In the genomic region with DNA sequence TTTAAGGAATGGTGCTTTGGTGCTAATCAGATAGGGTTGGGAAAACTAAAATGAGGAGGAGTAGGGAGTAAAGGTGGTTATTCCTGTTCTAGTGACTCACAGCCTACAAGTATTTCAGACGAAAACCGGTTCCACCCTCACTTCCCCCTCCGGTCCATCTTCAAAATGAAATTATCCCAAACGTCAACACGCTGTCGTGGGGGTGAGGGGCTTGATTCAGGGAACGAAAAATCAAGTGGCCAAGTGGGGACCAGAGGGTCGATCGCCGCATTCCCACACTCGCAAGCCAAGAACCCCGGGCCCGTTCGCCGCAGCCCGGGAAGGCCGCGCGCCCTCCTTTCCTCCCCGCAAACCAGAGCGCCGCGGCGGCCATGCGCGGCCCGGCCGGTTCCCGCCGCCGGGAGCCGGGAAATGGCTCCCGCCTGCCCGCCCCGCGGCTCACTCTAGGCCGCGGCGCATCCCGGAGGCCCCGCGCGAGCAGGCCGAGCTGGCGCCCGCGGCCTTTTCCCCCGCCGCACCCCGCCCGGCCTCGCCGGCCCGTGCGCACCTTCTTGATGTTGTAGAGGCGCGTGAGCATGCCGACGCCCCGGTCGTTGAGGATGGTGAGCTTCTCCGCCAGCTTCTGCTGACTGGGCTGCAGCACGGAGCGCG, we compare ENCODE assay signal across 8 mouse cellular contexts. TPM values are rescaled to one million over a fixed set of nuclear protein-coding genes. Genes with fewer than 3 reads are reported as not detected.
DNase-seq lines count a peak whose midpoint lies in the region; ATAC-seq and TF ChIP-seq lines count a peak whose summit lies in the region.

No protein-coding gene starts in this region.

- ATAC-seq in forebrain, postnatal 0 days, result peak; percentile 71
- peak; percentile 76 for ATAC-seq in kidney, embryonic 16.5 days (ENCODE audit: low FRiP score, low TSS enrichment)
- peak; percentile 21; the same call in 1 of the 2 replicates for ATAC-seq in megakaryocyte-erythroid progenitor cell, adult 5-6 weeks (replicated peaks; ENCODE audit: low FRiP score, low TSS enrichment, poor library complexity, severe bottlenecking)
- peak; percentile 72 for ATAC-seq in stomach, embryonic 16.5 days (ENCODE audit: insufficient read depth, low FRiP score)

- TF ChIP-seq EP300 in ES-Bruce4 (IDR thresholded peaks at IDR 0.05; ENCODE audit: insufficient read depth, low read depth, low read length), result no peak

- no peaks in the 10 kb centered on the region for H3K27me3 ChIP-seq in ES-Bruce4 (ENCODE audit: control insufficient read depth, insufficient read depth, low read length, poor library complexity, severe bottlenecking)
- H3K27me3 ChIP-seq in forebrain, postnatal 0 days (ENCODE audit: insufficient read depth, low read length), result no peaks in the 10 kb centered on the region
- no peaks in the 10 kb centered on the region for H3K27me3 ChIP-seq in kidney, embryonic 16.5 days (ENCODE audit: insufficient read depth, low read length)
- no peaks in the 10 kb centered on the region for H3K27me3 ChIP-seq in stomach, embryonic 16.5 days (ENCODE audit: control insufficient read depth, insufficient read depth, low read length)

- no peaks in the 10 kb centered on the region for H3K4me1 ChIP-seq in ES-Bruce4 (ENCODE audit: control insufficient read depth, insufficient read depth, low read length)
- H3K4me1 ChIP-seq in forebrain, postnatal 0 days (ENCODE audit: insufficient read depth), result peaks cover 14% of the 10 kb centered on the region; the same call in 1 of the 2 replicates
- peaks cover 12% of the 10 kb centered on the region for H3K4me1 ChIP-seq in kidney, embryonic 16.5 days (ENCODE audit: insufficient read depth, low read length)
- H3K4me1 ChIP-seq in stomach, embryonic 16.5 days (ENCODE audit: control insufficient read depth, insufficient read depth, low read length), result peaks cover 13% of the 10 kb centered on the region

- DNase-seq in kidney, adult 11 months, result peak; percentile 31
- DNase-seq in kidney, postnatal 36 days, result no peak
- peak; percentile 26 for DNase-seq in c-Kit-negative CD71-positive TER-119-positive erythroid progenitor cells, embryonic 14.5 days (ENCODE audit: low read depth, low spot score)
- peak; percentile 59 for DNase-seq in forebrain, postnatal 0 days

- peak overlapping the region; percentile 90 for H3K4me3 ChIP-seq in ES-Bruce4 (ENCODE audit: low read depth, low read length)
- peak overlapping the region; percentile 97 for H3K4me3 ChIP-seq in forebrain, postnatal 0 days (ENCODE audit: low read depth, low read length)
- H3K4me3 ChIP-seq in kidney, embryonic 16.5 days (ENCODE audit: low read length), result peak overlapping the region; percentile 94
- H3K4me3 ChIP-seq in stomach, embryonic 16.5 days (replicated peaks; ENCODE audit: low read length), result peak overlapping the region; percentile 68

- peak overlapping the region; percentile 97 for H3K9ac ChIP-seq in ES-Bruce4 (ENCODE audit: low read depth, poor library complexity, severe bottlenecking)
- peak overlapping the region; percentile 99 for H3K9ac ChIP-seq in forebrain, postnatal 0 days
- H3K9ac ChIP-seq in kidney, embryonic 16.5 days (replicated peaks; ENCODE audit: low read length), result peak overlapping the region; percentile 99
- H3K9ac ChIP-seq in stomach, embryonic 16.5 days (ENCODE audit: low read length), result peak overlapping the region; percentile 94

- no peak for TF ChIP-seq POLR2A in ES-Bruce4 (IDR thresholded peaks at IDR 0.05; ENCODE audit: insufficient read depth, low read length)

- no peaks in the 10 kb centered on the region for H3K9me3 ChIP-seq in ES-Bruce4 (replicated peaks; ENCODE audit: control insufficient read depth, insufficient read depth, low read length, poor library complexity, severe bottlenecking)
- H3K9me3 ChIP-seq in forebrain, postnatal 0 days (ENCODE audit: low read length), result no peaks in the 10 kb centered on the region
- H3K9me3 ChIP-seq in kidney, embryonic 16.5 days (ENCODE audit: low read length), result no peaks in the 10 kb centered on the region; the same call in 1 of the 2 replicates
- no peaks in the 10 kb centered on the region for H3K9me3 ChIP-seq in stomach, embryonic 16.5 days (replicated peaks; ENCODE audit: control insufficient read depth, low read length)

- no peak for TF ChIP-seq CTCF in ES-Bruce4 (IDR thresholded peaks at IDR 0.05; ENCODE audit: low read depth, low read length)
- TF ChIP-seq CTCF in forebrain, postnatal 0 days (IDR thresholded peaks at IDR 0.05; ENCODE audit: low read depth), result no peak

- no peaks in the 10 kb centered on the region for H3K36me3 ChIP-seq in ES-Bruce4 (ENCODE audit: control insufficient read depth, insufficient read depth, low read length, poor library complexity, severe bottlenecking)
- H3K36me3 ChIP-seq in forebrain, postnatal 0 days (ENCODE audit: insufficient read depth), result no peaks in the 10 kb centered on the region
- no peaks in the 10 kb centered on the region for H3K36me3 ChIP-seq in kidney, embryonic 16.5 days (ENCODE audit: insufficient read depth, low read length)
- no peaks in the 10 kb centered on the region for H3K36me3 ChIP-seq in stomach, embryonic 16.5 days (ENCODE audit: control insufficient read depth, insufficient read depth, low read length)

- WGBS in forebrain, postnatal 0 days, result 1% methylated on average over 60 of the region's 65 CpGs
- under 1% methylated on average over 53 of the region's 65 CpGs for WGBS in kidney, embryonic 16.5 days
- under 1% methylated on average over 62 of the region's 65 CpGs for WGBS in stomach, embryonic 16.5 days

- H3K4me2 ChIP-seq in forebrain, postnatal 0 days (ENCODE audit: low read depth), result peak overlapping the region; percentile 52
- peak overlapping the region; percentile 70 for H3K4me2 ChIP-seq in kidney, embryonic 16.5 days (replicated peaks; ENCODE audit: low read depth, low read length)
- peak overlapping the region; percentile 72 for H3K4me2 ChIP-seq in stomach, embryonic 16.5 days (ENCODE audit: low read depth, low read length)

- H3K27ac ChIP-seq in ES-Bruce4 (ENCODE audit: insufficient read depth, low read length), result peak overlapping the region; percentile 4; the same call in 1 of the 2 replicates
- H3K27ac ChIP-seq in forebrain, postnatal 0 days (ENCODE audit: low read depth, low read length), result peak overlapping the region; percentile 97
- peak overlapping the region; percentile 98 for H3K27ac ChIP-seq in kidney, embryonic 16.5 days (ENCODE audit: low read length)
- H3K27ac ChIP-seq in stomach, embryonic 16.5 days (ENCODE audit: low read length), result peak overlapping the region; percentile 99

RNA-seq across cellular contexts. Expression of gene Nckap1, which starts 0.7 kb away (rescaled TPM):
- polyA plus RNA-seq in ES-Bruce4 (2011; ENCODE audit: insufficient read depth, insufficient read length, low read depth, missing spikeins), result 151 and 160 TPM in 2 replicates
- 154 and 178 TPM in 2 replicates for total RNA-seq in forebrain, postnatal 0 days (2014; rRNA removed)
- 67.6 and 90.0 TPM in 2 replicates for polyA plus RNA-seq in forebrain, postnatal 0 days (2015; fragmentation: Nextera tagmentation; extraction: Ambion mirVana)
- 44.4 and 60.9 TPM in 2 replicates for polyA plus RNA-seq in kidney, embryonic 16.5 days (2015; fragmentation: Nextera tagmentation; extraction: Ambion mirVana)
- 24.3 and 32.1 TPM in 2 replicates for total RNA-seq in megakaryocyte-erythroid progenitor cell, adult 5-6 weeks (2014; fragmentation: Nextera tagmentation)
- 27.3 and 27.8 TPM in 2 replicates for total RNA-seq in megakaryocyte-erythroid progenitor cell, adult 5-6 weeks (2017)
- 43.8 and 43.9 TPM in 2 replicates for polyA plus RNA-seq in stomach, embryonic 16.5 days (2015; fragmentation: Nextera tagmentation; extraction: Ambion mirVana)

RNA-seq across cellular contexts. Expression of gene Dusp19, which starts 36.4 kb away (rescaled TPM):
- polyA plus RNA-seq in ES-Bruce4 (2011; ENCODE audit: insufficient read depth, insufficient read length, low read depth, missing spikeins), result 19.8 and 20.1 TPM in 2 replicates
- total RNA-seq in forebrain, postnatal 0 days (2014; rRNA removed), result 20.2 and 20.5 TPM in 2 replicates
- 9.6 and 10.5 TPM in 2 replicates for polyA plus RNA-seq in forebrain, postnatal 0 days (2015; fragmentation: Nextera tagmentation; extraction: Ambion mirVana)
- polyA plus RNA-seq in kidney, embryonic 16.5 days (2015; fragmentation: Nextera tagmentation; extraction: Ambion mirVana), result 14.3 TPM in 2 replicates
- total RNA-seq in megakaryocyte-erythroid progenitor cell, adult 5-6 weeks (2014; fragmentation: Nextera tagmentation), result 11.7 and 13.8 TPM in 2 replicates
- 9.7 and 13.8 TPM in 2 replicates for total RNA-seq in megakaryocyte-erythroid progenitor cell, adult 5-6 weeks (2017)
- polyA plus RNA-seq in stomach, embryonic 16.5 days (2015; fragmentation: Nextera tagmentation; extraction: Ambion mirVana), result 15.4 and 16.7 TPM in 2 replicates

RNA-seq across cellular contexts. Expression of gene Nup35, which starts 36.6 kb away (rescaled TPM):
- polyA plus RNA-seq in ES-Bruce4 (2011; ENCODE audit: insufficient read depth, insufficient read length, low read depth, missing spikeins), result 44.9 and 50.5 TPM in 2 replicates
- 46.1 and 49.2 TPM in 2 replicates for total RNA-seq in forebrain, postnatal 0 days (2014; rRNA removed)
- polyA plus RNA-seq in forebrain, postnatal 0 days (2015; fragmentation: Nextera tagmentation; extraction: Ambion mirVana), result 30.0 and 33.8 TPM in 2 replicates
- 50.3 and 55.0 TPM in 2 replicates for polyA plus RNA-seq in kidney, embryonic 16.5 days (2015; fragmentation: Nextera tagmentation; extraction: Ambion mirVana)
- total RNA-seq in megakaryocyte-erythroid progenitor cell, adult 5-6 weeks (2014; fragmentation: Nextera tagmentation), result 53.9 and 60.7 TPM in 2 replicates
- total RNA-seq in megakaryocyte-erythroid progenitor cell, adult 5-6 weeks (2017), result 73.8 and 76.3 TPM in 2 replicates
- 35.6 and 37.6 TPM in 2 replicates for polyA plus RNA-seq in stomach, embryonic 16.5 days (2015; fragmentation: Nextera tagmentation; extraction: Ambion mirVana)

Comparison
In these comparisons a context has a peak if more than half of its experiments do, and no peak if none do; other contexts are left out.
1. DNase-seq: peak in kidney, adult 11 months (single experiment), c-Kit-negative CD71-positive TER-119-positive erythroid progenitor cells, embryonic 14.5 days (single experiment) and forebrain, postnatal 0 days (single experiment); none in kidney, postnatal 36 days (0 of 2).
2. H3K27ac ChIP-seq: peak in every context shown above with its lines; median percentile 99 in stomach, embryonic 16.5 days; 98 in kidney, embryonic 16.5 days; 97 in forebrain, postnatal 0 days; 4 in ES-Bruce4.
3. ATAC-seq: peak in every context shown above with its lines; median percentile 76 in kidney, embryonic 16.5 days; 72 in stomach, embryonic 16.5 days; 71 in forebrain, postnatal 0 days; 21 in megakaryocyte-erythroid progenitor cell, adult 5-6 weeks.
4. Peak in every context shown above with its lines, with median percentiles within 50 percentile points of each other: H3K4me3 ChIP-seq, H3K9ac ChIP-seq and H3K4me2 ChIP-seq.